Mouse (Mus musculus): ENCODE results near the gene Thap11.

The Thap11 gene

GRCm38 (mm10) chr8:105854715-105855216, at the start of gene Thap11:
Gene Thap11 (plus strand): TSS chr8:105855132.
- CTCF ChIA-PET: interaction anchor here (0.6 to 2.4 kb wide), 27 partner anchors 8 to 371 kb away, joined by 3 to 28 read pairs (median 4); partner anchors contain the start of genes Ranbp10 (in 2 of the 4), Ddx28 (in 1 of the 4), Nrn1l (in 1 of the 4) and Tsnaxip1 (in 1 of the 4)

GRCm38 (mm10) chr8:105805346-105805745, 49.6 kb upstream of the Thap11 start:
- ChIA-PET POLR2A (interaction anchor here in 2 of 4 experiments (0.6 to 1.4 kb wide), 3 partner anchors 13 to 139 kb away, joined by 3 read pairs; partner anchors contain the start of gene Ranbp10 (in 1 of the 2)), CTCF (interaction anchor here in 1 of 4 experiments (0.6 kb wide), 2 partner anchors 9 to 125 kb away, joined by 3 read pairs; no protein-coding TSS in a partner anchor)

More at GRCm38 (mm10) chr8:105854715-105855216, at the start of gene Thap11:
- POLR2A ChIA-PET: interaction anchor here (0.6 to 3.6 kb wide), 49 partner anchors 9 to 1593 kb away, joined by 3 to 37 read pairs (median 4); partner anchors contain the start of genes Ranbp10 (in 3 of the 4), Tsnaxip1 (in 3 of the 4), Gfod2 (in 2 of the 4) and Pskh1 (in 2 of the 4)

GRCm38 (mm10) chr8:105805964-105806363, 49.0 kb upstream of the Thap11 start:
- CTCF ChIA-PET: no interaction called here

GRCm38 (mm10) chr8:105807766-105808165, 47.2 kb upstream of the Thap11 start:
- ChIA-PET POLR2A (interaction anchor here in 3 of 4 experiments (1.0 to 1.9 kb wide), 8 partner anchors 8 to 92 kb away, joined by 3 to 5 read pairs (median 4); partner anchors contain the start of genes Pskh1 (in 1 of the 3), Ranbp10 (in 1 of the 3) and Tsnaxip1 (in 1 of the 3)), CTCF (interaction anchor here in 2 of 4 experiments (0.9 to 1.5 kb wide), 2 partner anchors 20 to 94 kb away, joined by 4 to 6 read pairs; no protein-coding TSS in a partner anchor)

More at GRCm38 (mm10) chr8:105805964-105806363, 49.0 kb upstream of the Thap11 start:
- POLR2A ChIA-PET: interaction anchor here in 2 of 4 experiments (0.6 to 1.6 kb wide), 2 partner anchors 61 to 209 kb away, joined by 3 to 5 read pairs; no protein-coding TSS in a partner anchor

- CTCF ChIA-PET: interaction anchor here in 2 of 4 experiments (0.9 to 1.5 kb wide), 2 partner anchors 20 to 94 kb away, joined by 4 to 6 read pairs; no protein-coding TSS in a partner anchor
These were observed 46.5 kb upstream of the Thap11 start for GRCm38 (mm10) chr8:105808480-105808879.

GRCm38 (mm10) chr8:105810245-105810786, 44.6 kb upstream of the Thap11 start:
- POLR2A ChIA-PET: interaction anchor here in 2 of 4 experiments (0.9 to 2.5 kb wide), 6 partner anchors 9 to 25 kb away, joined by 3 to 10 read pairs (median 4); partner anchors contain the start of genes Ranbp10 (in 1 of the 2) and Tsnaxip1 (in 1 of the 2)
- CTCF ChIA-PET: interaction anchor here in 1 of 4 experiments (0.6 to 1.5 kb wide), 2 partner anchors 25 to 94 kb away, joined by 3 to 4 read pairs; no protein-coding TSS in a partner anchor

More at GRCm38 (mm10) chr8:105808480-105808879, 46.5 kb upstream of the Thap11 start:
- POLR2A ChIA-PET: interaction anchor here (0.7 to 1.9 kb wide), 8 partner anchors 9 to 91 kb away, joined by 3 to 7 read pairs (median 4); partner anchors contain the start of genes Pskh1 (in 1 of the 4), Ranbp10 (in 1 of the 4) and Tsnaxip1 (in 1 of the 4)

GRCm38 (mm10) chr8:105811061-105811460, 43.9 kb upstream of the Thap11 start:
- POLR2A ChIA-PET: interaction anchor here in 2 of 4 experiments (0.8 to 2.5 kb wide), 6 partner anchors 9 to 59 kb away, joined by 3 to 10 read pairs (median 4); partner anchors contain the start of genes Ranbp10 (in 1 of the 2) and Tsnaxip1 (in 1 of the 2)

GRCm38 (mm10) chr8:105811543-105811942, 43.4 kb upstream of the Thap11 start:
- ChIA-PET POLR2A (interaction anchor here in 2 of 4 experiments (0.8 to 2.5 kb wide), 5 partner anchors 8 to 58 kb away, joined by 3 to 10 read pairs (median 4); partner anchors contain the start of genes Ranbp10 (in 1 of the 2) and Tsnaxip1 (in 1 of the 2)), CTCF (interaction anchor here in 1 of 4 experiments (1.5 kb wide), 1 partner anchor 96 kb away, joined by 4 read pairs; no protein-coding TSS in a partner anchor)

More at GRCm38 (mm10) chr8:105811061-105811460, 43.9 kb upstream of the Thap11 start:
- CTCF ChIA-PET: interaction anchor here in 1 of 4 experiments (0.6 to 1.5 kb wide), 2 partner anchors 24 to 95 kb away, joined by 3 to 4 read pairs; no protein-coding TSS in a partner anchor

GRCm38 (mm10) chr8:105812511-105812910, 42.4 kb upstream of the Thap11 start:
- ChIA-PET CTCF (interaction anchor here in 1 of 4 experiments (0.6 kb wide), 1 partner anchor 237 kb away, joined by 4 read pairs; no protein-coding TSS in a partner anchor), POLR2A (interaction anchor here in 2 of 4 experiments (1.2 to 2.5 kb wide), 3 partner anchors 15 to 57 kb away, joined by 3 to 10 read pairs (median 5); partner anchors contain the start of genes Ranbp10 (in 1 of the 2) and Tsnaxip1 (in 1 of the 2))

- ChIA-PET CTCF (no interaction called here), POLR2A (no interaction called here)
These were observed 41.7 kb upstream of the Thap11 start for GRCm38 (mm10) chr8:105813241-105813640.

- ChIA-PET POLR2A (interaction anchor here in 2 of 4 experiments (0.6 to 1.8 kb wide), 6 partner anchors 8 to 145 kb away, joined by 3 to 8 read pairs (median 3); partner anchors contain the start of genes Ranbp10 (in 1 of the 2) and Tsnaxip1 (in 1 of the 2)), CTCF (interaction anchor here in 3 of 4 experiments (0.6 to 1.7 kb wide), 4 partner anchors 16 to 1767 kb away, joined by 3 to 17 read pairs (median 3); partner anchors contain the start of gene Agrp (in 1 of the 3))
These were observed 35.3 kb upstream of the Thap11 start for GRCm38 (mm10) chr8:105819659-105820058.

- POLR2A ChIA-PET: interaction anchor here in 3 of 4 experiments (1.0 to 1.9 kb wide), 7 partner anchors 12 to 112 kb away, joined by 3 to 5 read pairs (median 3); no protein-coding TSS in a partner anchor
- CTCF ChIA-PET: interaction anchor here in 2 of 4 experiments (0.6 to 1.7 kb wide), 3 partner anchors 14 kb away, joined by 3 to 4 read pairs (median 3); no protein-coding TSS in a partner anchor
These were observed 34.0 kb upstream of the Thap11 start for GRCm38 (mm10) chr8:105820925-105821324.

- ChIA-PET POLR2A (interaction anchor here in 3 of 4 experiments (0.6 to 1.5 kb wide), 11 partner anchors 10 to 590 kb away, joined by 3 to 5 read pairs (median 3); partner anchors contain the start of gene Nutf2 (in 2 of the 3)), CTCF (interaction anchor here in 1 of 4 experiments (0.7 kb wide), 1 partner anchor 202 kb away, joined by 5 read pairs; no protein-coding TSS in a partner anchor)
These were observed 29.4 kb upstream of the Thap11 start for GRCm38 (mm10) chr8:105825506-105825905.

- POLR2A ChIA-PET: interaction anchor here (0.5 to 2.0 kb wide), 71 partner anchors 8 to 511 kb away, joined by 3 to 36 read pairs (median 5); partner anchors contain the start of genes Nutf2 (in 3 of the 4), Pskh1 (in 3 of the 4), Thap11 (in 3 of the 4) and Acd (in 2 of the 4)
- CTCF ChIA-PET: interaction anchor here in 3 of 4 experiments (0.6 to 1.8 kb wide), 14 partner anchors 9 to 465 kb away, joined by 3 to 12 read pairs (median 5); partner anchors contain the start of gene Thap11 (in 2 of the 3)
These were observed 28.6 kb upstream of the Thap11 start for GRCm38 (mm10) chr8:105826379-105826778.

GRCm38 (mm10) chr8:105826861-105827848, 27.8 kb upstream of the Thap11 start, which contains the start of the genes Ranbp10 and Tsnaxip1:
Gene Ranbp10 (minus strand): TSS chr8:105827350.
Gene Tsnaxip1 (plus strand): TSS chr8:105827731.
- CTCF ChIA-PET: interaction anchor here (0.5 to 1.8 kb wide), 20 partner anchors 8 to 466 kb away, joined by 3 to 12 read pairs (median 4); partner anchors contain the start of genes Thap11 (in 2 of the 4) and Nutf2 (in 1 of the 4)
- POLR2A ChIA-PET: interaction anchor here (0.5 to 2.0 kb wide), 86 partner anchors 8 to 510 kb away, joined by 3 to 36 read pairs (median 4); partner anchors contain the start of genes Nutf2 (in 3 of the 4), Pskh1 (in 3 of the 4), Thap11 (in 3 of the 4) and Acd (in 2 of the 4)
